Mouse (Mus musculus) liver, embryonic 14.5 days (tissue): ENCODE results near the gene Daglb. TPM values are rescaled to one million over a fixed set of nuclear protein-coding genes. Genes with fewer than 3 reads are reported as not detected.
A peak's percentile ranks its signal among the peaks of the same experiment; 100 is the strongest.

Experiments
- ATAC-seq: fragments of 200-750 bp; cut with Nextera tagmentation; 2 replicates; pipeline ENCODE4 v1.8.0; 2017; ENCODE audit warnings: moderate number of reproducible peaks, mild to moderate bottlenecking, moderate library complexity; ENCODE audit not compliant: insufficient read depth
- DNase-seq, 3 experiments: peaks; one replicate each; pipeline ENCODE4 v3.0.0-alpha.2; 2012 to 2013; ENCODE audit warnings: low read depth in 3 of 3, low spot score in 3 of 3
- H3K27ac ChIP-seq: fragments of 300-500 bp; sonication (generic); 2 replicates; pipeline ENCODE4 v1.5.1; 2014; ENCODE audit warnings: moderate library complexity, mild to moderate bottlenecking, control low read depth, inconsistent platforms
- H3K27me3 ChIP-seq: fragments of 300-500 bp; sonication (generic); 2 replicates; pipeline ENCODE4 v1.6.1; 2014; ENCODE audit warnings: mild to moderate bottlenecking, low read length, moderate library complexity; ENCODE audit not compliant: control insufficient read depth, insufficient read depth
- H3K36me3 ChIP-seq: fragments of 300-500 bp; sonication (generic); replicated peaks from 2 replicates; pipeline ENCODE4 v1.6.1; 2014; ENCODE audit warnings: low read depth; ENCODE audit not compliant: control insufficient read depth, insufficient read depth
- H3K4me1 ChIP-seq, 2 experiments: fragments of 200-500 bp in 1 of 2; fragments of 300-500 bp in 1 of 2; sonication (generic) in 1 of 2; replicated peaks; 2 replicates each; pipeline ENCODE4 v1.6.1; 2012 to 2014; ENCODE audit warnings: antibody characterized with exemption in 1 of 2, inconsistent platforms in 1 of 2, low read length in 1 of 2; ENCODE audit not compliant: control insufficient read depth in 2 of 2, insufficient read depth in 2 of 2
- H3K4me2 ChIP-seq: fragments of 300-500 bp; sonication (generic); 2 replicates; pipeline ENCODE4 v1.6.1; 2014; ENCODE audit warnings: low read depth, mild to moderate bottlenecking, control low read depth, moderate library complexity
- H3K4me3 ChIP-seq, 2 experiments: fragments of 200-500 bp in 1 of 2; fragments of 300-500 bp in 1 of 2; sonication (generic) in 1 of 2; 2 replicates each; pipeline ENCODE4 v1.5.1; 2012 to 2014; ENCODE audit warnings: low read depth in 2 of 2, low read length in 2 of 2, mild to moderate bottlenecking in 2 of 2, control low read depth in 1 of 2, inconsistent platforms in 1 of 2, moderate library complexity in 1 of 2; ENCODE audit not compliant: insufficient read depth in 1 of 2
- H3K9ac ChIP-seq: fragments of 300-500 bp; sonication (generic); replicated peaks from 2 replicates; pipeline ENCODE4 v1.6.1; 2014; ENCODE audit warnings: mild to moderate bottlenecking, control low read depth, moderate library complexity
- H3K9me3 ChIP-seq: fragments of 300-500 bp; sonication (generic); 2 replicates; pipeline ENCODE4 v1.6.1; 2016; ENCODE audit warnings: low read length, mixed read lengths; ENCODE audit not compliant: control insufficient read depth
- CTCF ChIP-seq: IDR thresholded peaks from 2 replicates; pipeline ENCODE4 v1.5.1; 2016; ENCODE audit warnings: antibody characterized with exemption, low read depth, control low read depth
- EP300 ChIP-seq: IDR thresholded peaks from 2 replicates; pipeline ENCODE4 v1.6.1; 2016; ENCODE audit warnings: antibody characterized with exemption, low read depth
- WGBS: fragments of 180-500 bp; shearing (Covaris S2); extraction: QIAGEN DNeasy Blood & Tissue Kit; methylation state at CpG from one replicate; pipeline ENCODE4 v1.1.7; 2014; ENCODE audit not compliant: insufficient replicate concordance; 5-methylcytosine and 5-hydroxymethylcytosine counted together
- polyA plus RNA-seq, 2 experiments: library from polyadenylated mRNA; depleted of rRNA in 1 of 2; stranded (reverse) in 1 of 2; unstranded in 1 of 2; fragments of >200 nt; fragmentation: Nextera tagmentation in 1 of 2; extraction: Ambion mirVana in 1 of 2; gene quantifications; 2 replicates each; pipeline versions ENCODE4 v1.2.1 to v1.2.3; 2012 to 2014

Daglb gene
- polyA plus RNA-seq, 2 experiments: 4.5 to 4.9 TPM

DNA sequence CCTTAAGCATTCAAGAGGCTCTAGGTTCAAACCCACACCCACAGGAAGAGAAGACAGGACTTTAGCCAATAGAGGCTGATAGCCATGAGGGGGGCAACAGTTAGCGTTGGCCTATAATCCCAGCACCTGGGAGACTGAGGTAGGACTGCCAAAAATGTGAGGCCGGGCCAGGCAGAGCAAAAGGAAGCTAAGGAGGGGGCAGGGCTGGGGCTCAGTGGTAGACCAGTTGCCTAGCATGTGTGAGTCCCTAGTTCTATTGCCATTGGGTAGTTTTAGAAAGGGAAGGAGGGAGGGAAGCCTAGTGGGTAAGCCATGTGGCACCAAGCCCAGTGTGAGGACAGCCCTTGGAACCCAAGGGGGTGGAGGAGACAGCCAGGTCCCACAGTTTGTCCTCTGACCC, 37.3 kb downstream of the Daglb start:
- Histone ChIP-seq H3K27me3 (no peaks in the 10 kb centered on the region), H3K4me2 (no peak overlapping the region), H3K4me3 (no peak overlapping the region), H3K4me1 (no peaks in the 10 kb centered on the region), H3K9ac (no peak overlapping the region), H3K9me3 (no peaks in the 10 kb centered on the region), H3K27ac (no peak overlapping the region), H3K36me3 (peaks cover 20% of the 10 kb centered on the region)
- WGBS: 71% methylated on average over 2 of the region's 2 CpGs
- DNase-seq: no peak
- TF ChIP-seq EP300 (no peak), CTCF (no peak)
- no peak for ATAC-seq

DNA sequence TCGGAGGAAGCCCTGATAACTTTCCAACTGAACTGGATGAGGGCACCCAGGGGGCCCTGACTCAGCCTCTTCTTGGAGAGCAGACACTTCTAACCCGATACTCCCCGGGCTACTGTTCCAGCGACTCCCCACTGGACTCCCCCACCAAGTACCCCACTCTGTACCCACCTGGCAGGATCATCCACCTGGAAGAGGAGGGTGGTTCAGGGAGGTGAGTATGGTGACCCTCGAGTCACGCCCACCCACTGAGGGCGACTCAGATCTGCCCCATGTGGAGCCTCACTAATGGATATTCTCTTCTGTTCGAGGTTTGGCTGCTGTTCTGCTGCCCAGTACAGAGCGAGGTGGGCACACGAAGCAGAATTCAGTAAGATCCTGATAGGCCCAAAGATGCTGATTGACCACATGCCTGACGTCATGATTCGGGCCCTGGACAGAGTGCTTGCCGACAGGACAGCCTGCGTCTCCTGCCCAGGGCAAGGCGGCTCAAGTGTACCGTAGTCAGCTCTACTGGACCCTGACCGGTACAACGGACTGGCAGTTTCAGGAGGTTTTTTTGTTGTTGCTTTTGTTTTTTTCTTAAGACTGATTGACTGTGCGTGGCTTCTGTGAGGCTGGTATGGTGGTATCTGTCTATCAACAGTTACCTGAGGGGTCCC, 38.6 kb downstream of the Daglb start:
- DNase-seq: no peak
- TF ChIP-seq CTCF: no peak
- no peak for TF ChIP-seq EP300
- 85% methylated on average over 19 of the region's 19 CpGs for WGBS
- Histone ChIP-seq H3K4me2 (no peak overlapping the region), H3K9me3 (no peaks in the 10 kb centered on the region), H3K9ac (no peak overlapping the region), H3K36me3 (peaks cover 29% of the 10 kb centered on the region), H3K4me3 (no peak overlapping the region), H3K4me1 (no peaks in the 10 kb centered on the region), H3K27me3 (no peaks in the 10 kb centered on the region), H3K27ac (no peak overlapping the region)
- no peak for ATAC-seq

GRCm38 (mm10) chr5:143503740-143504139, 39.4 kb downstream of the Daglb start:
- 84% methylated on average over 6 of the region's 6 CpGs for WGBS
- no peak overlapping the region for H3K4me3 ChIP-seq
- H3K4me2 ChIP-seq: no peak overlapping the region
- H3K9ac ChIP-seq: no peak overlapping the region
- no peaks in the 10 kb centered on the region for H3K9me3 ChIP-seq
- peaks cover 35% of the 10 kb centered on the region for H3K36me3 ChIP-seq
- no peaks in the 10 kb centered on the region for H3K27me3 ChIP-seq
- no peak for ATAC-seq
- peaks cover 3 to 4% of the 10 kb centered on the region in 2 experiments; a peak in 3 of 4 replicates for H3K4me1 ChIP-seq
- no peak overlapping the region for H3K27ac ChIP-seq
- DNase-seq: no peak
- no peak for TF ChIP-seq CTCF
- no peak for TF ChIP-seq EP300

GRCm38 (mm10) chr5:143504453-143504852, 40.1 kb downstream of the Daglb start:
- no peak overlapping the region for H3K27ac ChIP-seq
- ATAC-seq: no peak
- H3K4me2 ChIP-seq: no peak overlapping the region
- no peaks in the 10 kb centered on the region for H3K9me3 ChIP-seq
- peaks cover 10% of the 10 kb centered on the region in 2 experiments for H3K4me1 ChIP-seq
- no peak for DNase-seq
- TF ChIP-seq EP300: no peak
- peak; percentile 82 for TF ChIP-seq CTCF
- H3K4me3 ChIP-seq: no peak overlapping the region
- H3K36me3 ChIP-seq: peaks cover 33% of the 10 kb centered on the region
- H3K27me3 ChIP-seq: no peaks in the 10 kb centered on the region
- H3K9ac ChIP-seq: no peak overlapping the region
- WGBS: 51% methylated on average over 3 of the region's 3 CpGs

DNA sequence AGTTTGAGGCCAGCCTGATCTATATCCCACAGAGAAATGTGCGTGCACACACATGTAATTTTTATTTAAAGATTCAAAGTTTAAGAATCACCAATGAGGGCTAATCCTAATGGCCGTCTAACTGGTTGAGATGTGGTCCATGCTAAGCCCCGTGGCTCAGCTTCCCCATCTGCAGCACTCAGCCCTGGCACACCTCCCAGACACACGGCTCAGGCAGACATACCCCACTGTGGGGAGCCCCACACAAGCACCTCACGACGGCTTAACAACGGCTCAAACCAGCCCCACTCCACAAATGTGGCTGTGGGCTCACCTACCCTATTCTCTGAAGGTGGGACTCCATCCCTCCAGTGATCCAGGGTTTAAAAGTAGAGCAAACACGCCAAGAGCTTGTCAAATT, 40.7 kb downstream of the Daglb start:
- H3K36me3 ChIP-seq: peaks cover 33% of the 10 kb centered on the region
- ATAC-seq: no peak

More for the DNA sequence above, 40.7 kb downstream of the Daglb start:
- H3K4me2 ChIP-seq: no peak overlapping the region
- DNase-seq: no peak
- H3K9ac ChIP-seq: no peak overlapping the region
- no peaks in the 10 kb centered on the region for H3K27me3 ChIP-seq
- 81% methylated on average over 8 of the region's 8 CpGs for WGBS
- no peaks in the 10 kb centered on the region for H3K9me3 ChIP-seq
- peaks cover 16% of the 10 kb centered on the region in 2 experiments for H3K4me1 ChIP-seq
- no peak overlapping the region for H3K4me3 ChIP-seq
- TF ChIP-seq EP300 (no peak), CTCF (no peak)
- no peak overlapping the region for H3K27ac ChIP-seq
